Mouse (Mus musculus) CD4-positive, CD25-positive, alpha-beta regulatory T cell, adult 4 months (primary cell): Measurements from ENCODE around the gene Ttc7. TPM values are rescaled to one million over a fixed set of nuclear protein-coding genes. Genes with fewer than 3 reads are reported as not detected.

Source experiments
- ATAC-seq: one replicate; pipeline ENCODE4 v1.8.0; 2017
- polyA plus RNA-seq, 2 experiments: library from polyadenylated mRNA; unstranded; fragments of 100-300 nt; shearing (Covaris generic); gene quantifications; one replicate each; pipeline ENCODE4 v1.2.1; 2017

Gene Ttc7
- polyA plus RNA-seq, 2 experiments from 2014 or later: 13.5 to 19.3 TPM

- no peak for ATAC-seq
Measured at GRCm38 (mm10) chr17:87369270-87369759, 86.6 kb downstream of the Ttc7 start.

- no peak for ATAC-seq
Measured at GRCm38 (mm10) chr17:87372189-87372588, 89.5 kb downstream of the Ttc7 start.

- no peak for ATAC-seq
Measured at GRCm38 (mm10) chr17:87373327-87373726, 90.6 kb downstream of the Ttc7 start.

- ATAC-seq: peak; percentile 29
Measured at GRCm38 (mm10) chr17:87375941-87376511, 93.3 kb downstream of the Ttc7 start.

GRCm38 (mm10) chr17:87376831-87377471 lies 94.3 kb downstream of the Ttc7 start:
- no peak for ATAC-seq

- ATAC-seq: no peak
Measured at GRCm38 (mm10) chr17:87377536-87377935, 94.8 kb downstream of the Ttc7 start.

GRCm38 (mm10) chr17:87378354-87379159 lies 95.9 kb downstream of the Ttc7 start:
- ATAC-seq: no peak

GRCm38 (mm10) chr17:87379160-87379624 lies 96.5 kb downstream of the Ttc7 start:
- no peak for ATAC-seq

GRCm38 (mm10) chr17:87379821-87380220 lies 97.1 kb downstream of the Ttc7 start:
- no peak for ATAC-seq

- no peak for ATAC-seq
Measured at GRCm38 (mm10) chr17:87380681-87381080, 98.0 kb downstream of the Ttc7 start.

- no peak for ATAC-seq
Measured at GRCm38 (mm10) chr17:87385835-87386234, 103.1 kb downstream of the Ttc7 start.

GRCm38 (mm10) chr17:87387068-87387467 lies 104.4 kb downstream of the Ttc7 start:
- no peak for ATAC-seq

- no peak for ATAC-seq
Measured at GRCm38 (mm10) chr17:87391242-87391641, 108.6 kb downstream of the Ttc7 start.

- ATAC-seq: no peak
Measured at GRCm38 (mm10) chr17:87397088-87397487, 114.4 kb downstream of the Ttc7 start.

- ATAC-seq: no peak
Measured at GRCm38 (mm10) chr17:87402444-87402843, 119.8 kb downstream of the Ttc7 start.

GRCm38 (mm10) chr17:87403462-87403861 lies 120.8 kb downstream of the Ttc7 start:
- ATAC-seq: no peak

GRCm38 (mm10) chr17:87405576-87405975 lies 122.9 kb downstream of the Ttc7 start:
- no peak for ATAC-seq

- ATAC-seq: no peak
Measured at GRCm38 (mm10) chr17:87406646-87407045, 124.0 kb downstream of the Ttc7 start.

GRCm38 (mm10) chr17:87418082-87418481 lies 135.4 kb downstream of the Ttc7 start:
- peak; percentile 89 for ATAC-seq

- no peak for ATAC-seq
Measured at GRCm38 (mm10) chr17:87427511-87427910, 144.8 kb downstream of the Ttc7 start, which contains the start of gene Stpg4. Gene Stpg4, minus strand, starts transcription at chr17:87427741.

- no peak for ATAC-seq
Measured at GRCm38 (mm10) chr17:87429431-87429830, 146.7 kb downstream of the Ttc7 start.
